Mouse (Mus musculus) ES-E14 (cell line): ENCODE measurements around the gene Bclaf3.

Source experiments
- CHD2 ChIP-seq: IDR thresholded peaks from 2 replicates; pipeline ENCODE4 v1.6.1; 2014; ENCODE audit warnings: mild to moderate bottlenecking, low read depth, low read length, inconsistent platforms
- HCFC1 ChIP-seq: IDR thresholded peaks from 2 replicates; pipeline ENCODE4 v1.6.1; 2012; ENCODE audit warnings: low read length, inconsistent platforms, borderline replicate concordance; ENCODE audit not compliant: insufficient read depth
- MAFK ChIP-seq: IDR thresholded peaks from 2 replicates; pipeline ENCODE4 v1.6.1; 2014; ENCODE audit warnings: mild to moderate bottlenecking, low read depth, low read length, inconsistent platforms; ENCODE audit not compliant: insufficient read depth
- ZC3H11A ChIP-seq: IDR thresholded peaks from 2 replicates; pipeline ENCODE4 v1.6.1; 2012; ENCODE audit warnings: low read depth, mild to moderate bottlenecking, inconsistent platforms, low read length, borderline replicate concordance
- ZNF384 ChIP-seq: IDR thresholded peaks from 2 replicates; pipeline ENCODE4 v1.6.1; 2012; ENCODE audit warnings: low read depth, low read length, inconsistent platforms

GRCm38 (mm10) chrX:159638500-159639227 lies 112.2 kb downstream of the Bclaf3 start:
- TF ChIP-seq ZNF384 (no peak), CHD2 (no peak), ZC3H11A (no peak), HCFC1 (no peak), MAFK (no peak)
